ENCODE assay signal across 12 mouse cellular contexts in the genomic region with DNA sequence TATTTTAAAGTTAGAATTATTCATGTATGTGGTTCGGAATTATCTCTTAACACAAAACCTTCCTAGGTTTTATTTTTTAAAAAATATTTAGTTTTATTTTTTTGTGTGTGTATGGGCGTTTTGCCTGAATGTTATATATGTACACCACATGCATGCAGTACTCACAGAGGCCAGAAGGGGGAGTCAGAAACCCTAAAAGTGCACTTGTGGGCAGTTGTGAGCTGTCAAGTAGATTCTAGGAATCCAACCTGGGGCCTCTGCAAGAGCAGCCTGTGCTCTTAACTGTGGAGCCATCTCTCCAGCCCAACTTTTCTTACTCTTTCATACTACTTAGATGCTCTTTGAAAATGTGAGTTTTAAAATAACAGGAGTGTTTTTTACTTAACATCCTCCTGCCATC. TPM values are rescaled to one million over a fixed set of nuclear protein-coding genes. Genes with fewer than 3 reads are reported as not detected.
A peak's percentile ranks its signal among the peaks of the same experiment; 100 is the strongest.
DNase-seq lines count a peak whose midpoint lies in the region; ATAC-seq and TF ChIP-seq lines count a peak whose summit lies in the region.
"Had no signal": no experiment of that assay in that cellular context is flagged by ENCODE, and none has a peak within 500 bp of the region (broad histone marks: within the 10 kb centered on the region; RNA-seq: fewer than 3 reads in every experiment).

No protein-coding gene starts in this region.

- ATAC-seq in forebrain, postnatal 0 days = no peak
- no peak for ATAC-seq in forebrain, embryonic 12.5 days (ENCODE audit: low FRiP score)
- no peak for ATAC-seq in liver, embryonic 14.5 days (ENCODE audit: insufficient read depth)
- ATAC-seq in liver, embryonic 12.5 days = no peak
- ATAC-seq: forebrain, embryonic 15.5 days had no signal

- H3K36me3 ChIP-seq in forebrain, postnatal 0 days (ENCODE audit: insufficient read depth) = no peaks in the 10 kb centered on the region
- no peaks in the 10 kb centered on the region for H3K36me3 ChIP-seq in forebrain, embryonic 12.5 days (replicated peaks)
- no peaks in the 10 kb centered on the region for H3K36me3 ChIP-seq in liver, embryonic 14.5 days (replicated peaks; ENCODE audit: control insufficient read depth, insufficient read depth, low read depth)
- 0 out of 2 replicates have a peak, but pooled peaks cover 4% of the 10 kb centered on the region for H3K36me3 ChIP-seq in liver, embryonic 12.5 days
- H3K36me3 ChIP-seq: forebrain, embryonic 15.5 days had no signal

- H3K4me3 ChIP-seq in forebrain, postnatal 0 days (ENCODE audit: low read depth, low read length) = no peak overlapping the region
- no peak overlapping the region for H3K4me3 ChIP-seq in forebrain, embryonic 12.5 days (replicated peaks)
- no peak overlapping the region for H3K4me3 ChIP-seq in liver, embryonic 14.5 days (ENCODE audit: insufficient read depth in 1 of 2, low read depth in 2 of 2, low read length in 2 of 2)
- H3K4me3 ChIP-seq in liver, embryonic 12.5 days = no peak overlapping the region
- H3K4me3 ChIP-seq: forebrain, embryonic 15.5 days had no signal

- TF ChIP-seq EP300 in liver, embryonic 14.5 days (IDR thresholded peaks at IDR 0.05; ENCODE audit: low read depth) = no peak

- H3K27ac ChIP-seq in forebrain, postnatal 0 days (ENCODE audit: low read depth, low read length) = no peak overlapping the region
- H3K27ac ChIP-seq in forebrain, embryonic 12.5 days = no peak overlapping the region
- no peak overlapping the region for H3K27ac ChIP-seq in liver, embryonic 14.5 days
- no peak overlapping the region for H3K27ac ChIP-seq in liver, embryonic 12.5 days
- H3K27ac ChIP-seq: forebrain, embryonic 15.5 days; hindbrain, embryonic 14.5 days had no signal

- 95% methylated on average over 2 of the region's 2 CpGs for WGBS in forebrain, postnatal 0 days
- WGBS in forebrain, embryonic 12.5 days = 90% methylated on average over 2 of the region's 2 CpGs
- WGBS in liver, embryonic 14.5 days (ENCODE audit: insufficient replicate concordance) = 76% methylated on average over 2 of the region's 2 CpGs
- WGBS in liver, embryonic 12.5 days (ENCODE audit: insufficient replicate concordance) = 72% methylated on average over 2 of the region's 2 CpGs

- H3K4me1 ChIP-seq in forebrain, postnatal 0 days (ENCODE audit: insufficient read depth) = no peaks in the 10 kb centered on the region
- 0 out of 2 replicates have a peak, but pooled peaks cover 2% of the 10 kb centered on the region for H3K4me1 ChIP-seq in forebrain, embryonic 12.5 days
- peaks cover 6 to 27% of the 10 kb centered on the region in 2 experiments for H3K4me1 ChIP-seq in liver, embryonic 14.5 days (replicated peaks; ENCODE audit: control insufficient read depth in 2 of 2, insufficient read depth in 2 of 2, low read length in 1 of 2)
- peaks cover 48% of the 10 kb centered on the region for H3K4me1 ChIP-seq in liver, embryonic 12.5 days

- no peaks in the 10 kb centered on the region for H3K27me3 ChIP-seq in forebrain, postnatal 0 days (ENCODE audit: insufficient read depth, low read length)
- no peaks in the 10 kb centered on the region for H3K27me3 ChIP-seq in forebrain, embryonic 12.5 days
- no peaks in the 10 kb centered on the region for H3K27me3 ChIP-seq in liver, embryonic 14.5 days (ENCODE audit: control insufficient read depth, insufficient read depth, low read length)
- no peaks in the 10 kb centered on the region for H3K27me3 ChIP-seq in liver, embryonic 12.5 days (replicated peaks)
- H3K27me3 ChIP-seq: forebrain, embryonic 15.5 days had no signal

- 0 out of 2 replicates have a peak, but pooled peaks have one; percentile 11 for TF ChIP-seq CTCF in forebrain, postnatal 0 days (IDR thresholded peaks at IDR 0.05; ENCODE audit: low read depth)
- peak; percentile 61 for TF ChIP-seq CTCF in liver, embryonic 14.5 days (IDR thresholded peaks at IDR 0.05; ENCODE audit: low read depth)

- no peak for DNase-seq in forebrain, postnatal 0 days
- DNase-seq in liver, embryonic 14.5 days (ENCODE audit: low read depth in 3 of 3, low spot score in 3 of 3) = no peak
- DNase-seq in CD4-positive helper T cell, adult 2 months (ENCODE audit: low read depth, low spot score) = peak; percentile 54
- DNase-seq in c-Kit-negative CD71-positive TER-119-positive erythroid progenitor cells, embryonic 14.5 days (ENCODE audit: low read depth, low spot score) = peak; percentile 41
- DNase-seq in left cerebral cortex, adult 18-20 months (ENCODE audit: low spot score in 2 of 2) = no peak
- DNase-seq in layer of hippocampus, adult 11-12 months (ENCODE audit: low spot score) = no peak
- DNase-seq: cerebellum, adult 2 months; right cerebral cortex, postnatal 14 days had no signal

- H3K4me2 ChIP-seq in forebrain, postnatal 0 days (ENCODE audit: low read depth) = no peak overlapping the region
- H3K4me2 ChIP-seq in forebrain, embryonic 12.5 days = no peak overlapping the region
- H3K4me2 ChIP-seq in liver, embryonic 14.5 days (ENCODE audit: low read depth) = no peak overlapping the region
- H3K4me2 ChIP-seq in liver, embryonic 12.5 days = no peak overlapping the region
- H3K4me2 ChIP-seq: forebrain, embryonic 15.5 days; hindbrain, embryonic 14.5 days had no signal

- H3K9ac ChIP-seq in forebrain, postnatal 0 days = no peak overlapping the region
- H3K9ac ChIP-seq in forebrain, embryonic 12.5 days = no peak overlapping the region
- H3K9ac ChIP-seq in liver, embryonic 14.5 days (replicated peaks) = no peak overlapping the region
- no peak overlapping the region for H3K9ac ChIP-seq in liver, embryonic 12.5 days
- H3K9ac ChIP-seq: forebrain, embryonic 15.5 days; hindbrain, embryonic 14.5 days had no signal

- no peaks in the 10 kb centered on the region for H3K9me3 ChIP-seq in forebrain, postnatal 0 days (ENCODE audit: low read length)
- no peaks in the 10 kb centered on the region for H3K9me3 ChIP-seq in forebrain, embryonic 12.5 days
- no peaks in the 10 kb centered on the region for H3K9me3 ChIP-seq in liver, embryonic 14.5 days (ENCODE audit: control insufficient read depth, low read length)
- H3K9me3 ChIP-seq in liver, embryonic 12.5 days (replicated peaks) = no peaks in the 10 kb centered on the region
- H3K9me3 ChIP-seq: forebrain, embryonic 15.5 days had no signal

RNA-seq across cellular contexts. Expression of a gene that starts 57.4 kb away (rescaled TPM):
- 1.8 and 2.4 TPM in 2 replicates for total RNA-seq in forebrain, postnatal 0 days (2014; rRNA removed)
- 2.0 and 2.1 TPM in 2 replicates for polyA plus RNA-seq in forebrain, postnatal 0 days (2015; fragmentation: Nextera tagmentation; extraction: Ambion mirVana)
- 4.3 and 5.5 TPM in 2 replicates for polyA plus RNA-seq in forebrain, embryonic 12.5 days (2016; fragmentation: Nextera tagmentation; extraction: Ambion mirVana)
- polyA plus RNA-seq in liver, embryonic 14.5 days (2012; rRNA removed) = 2.2 and 3.4 TPM in 2 replicates
- 4.1 and 5.7 TPM in 2 replicates for polyA plus RNA-seq in liver, embryonic 14.5 days (2014; fragmentation: Nextera tagmentation; extraction: Ambion mirVana)
- polyA plus RNA-seq in liver, embryonic 12.5 days (2016; fragmentation: Nextera tagmentation; extraction: Ambion mirVana) = 5.7 and 6.1 TPM in 2 replicates
- total RNA-seq in left cerebral cortex, adult 18-20 months (2021) = 1 to 10 TPM; 7.9 to 9.4 TPM

Comparison
In these comparisons a context has a peak if more than half of its experiments do, and no peak if none do; other contexts are left out.
1. DNase-seq: peak in CD4-positive helper T cell, adult 2 months (single experiment) and c-Kit-negative CD71-positive TER-119-positive erythroid progenitor cells, embryonic 14.5 days (single experiment); none in forebrain, postnatal 0 days (single experiment), liver, embryonic 14.5 days (0 of 3), left cerebral cortex, adult 18-20 months (0 of 2) and layer of hippocampus, adult 11-12 months (single experiment).